Mouse (Mus musculus): ENCODE data around the gene Gm20795. TPM values are rescaled to one million over a fixed set of nuclear protein-coding genes. Genes with fewer than 3 reads are reported as not detected.
"Not testable (repeated sequence)": the region's sequence is repeated elsewhere in the genome, so short reads cannot be mapped to it uniquely, and the experiment has no call there.

The Gm20795 gene
- polyA plus RNA-seq (2015; fragmentation: Nextera tagmentation; extraction: Ambion mirVana), result not detected in 2 replicates

- not testable (repeated sequence) for H3K36me3 ChIP-seq (ENCODE audit: control insufficient read depth, insufficient read depth, low read length); H3K9ac ChIP-seq (ENCODE audit: low read depth, low read length); H3K27ac ChIP-seq (ENCODE audit: low read length); H3K9me3 ChIP-seq (ENCODE audit: control insufficient read depth, low read length); H3K4me1 ChIP-seq (ENCODE audit: control insufficient read depth, insufficient read depth, low read length); H3K27me3 ChIP-seq (replicated peaks; ENCODE audit: control insufficient read depth, insufficient read depth, low read length); H3K4me3 ChIP-seq (ENCODE audit: low read length); H3K4me2 ChIP-seq (ENCODE audit: low read depth, low read length); ATAC-seq
These were observed at the start of gene Gm20795 for GRCm38 (mm10) chrY:40804614-40805013. Gene Gm20795 (plus strand): TSS chrY:40804914.

- H3K4me1 ChIP-seq (ENCODE audit: control insufficient read depth, insufficient read depth, low read length); H3K9me3 ChIP-seq (ENCODE audit: control insufficient read depth, low read length); H3K4me3 ChIP-seq (ENCODE audit: low read length); H3K4me2 ChIP-seq (ENCODE audit: low read depth, low read length); H3K27me3 ChIP-seq (replicated peaks; ENCODE audit: control insufficient read depth, insufficient read depth, low read length); H3K36me3 ChIP-seq (ENCODE audit: control insufficient read depth, insufficient read depth, low read length); H3K27ac ChIP-seq (ENCODE audit: low read length); ATAC-seq; H3K9ac ChIP-seq (ENCODE audit: low read depth, low read length): not testable (repeated sequence)
- WGBS, result no CpG with 5 or more reads among the region's 3 CpGs
These were observed 29.0 kb upstream of the Gm20795 start, which contains the start of gene Gm21797 for GRCm38 (mm10) chrY:40775665-40776064. Gene Gm21797 (minus strand): TSS chrY:40775765.

Other genes with a start within 250 kb of the Gm20795 start
- gene Gm21852, start 152.9 kb upstream of the Gm20795 start, polyA plus RNA-seq (2015; fragmentation: Nextera tagmentation; extraction: Ambion mirVana), result not detected in 2 replicates
- not detected in 2 replicates for gene Gm21797, start 29.1 kb upstream of the Gm20795 start, polyA plus RNA-seq (2015; fragmentation: Nextera tagmentation; extraction: Ambion mirVana)

Measured in intestine, embryonic 16.5 days (tissue).